Mouse (Mus musculus) myocyte (in vitro differentiated cells): Measurements from ENCODE around the gene Lrp11. TPM values are rescaled to one million over a fixed set of nuclear protein-coding genes. Genes with fewer than 3 reads are reported as not detected.
A peak's percentile ranks its signal among the peaks of the same experiment; 100 is the strongest.

Source experiments
- H3K27me3 ChIP-seq: one replicate; pipeline ENCODE4 v1.6.1; 2011; ENCODE audit not compliant: control insufficient read depth, insufficient read depth, insufficient read length
- H3K36me3 ChIP-seq: one replicate; pipeline ENCODE4 v1.6.1; 2011; ENCODE audit not compliant: control insufficient read depth, insufficient read depth
- H3K4me2 ChIP-seq: one replicate; pipeline ENCODE4 v1.6.1; 2011; ENCODE audit warnings: low read depth, control low read depth
- H3K4me3 ChIP-seq: one replicate; pipeline ENCODE4 v1.5.1; 2011; ENCODE audit warnings: mild to moderate bottlenecking, control low read depth, moderate library complexity
- H3K79me2 ChIP-seq: one replicate; pipeline ENCODE4 v1.6.1; 2011; ENCODE audit not compliant: control insufficient read depth, insufficient read depth
- H3ac ChIP-seq: one replicate; pipeline ENCODE4 v1.6.1; 2011; ENCODE audit not compliant: control insufficient read depth, insufficient read length
- CEBPB ChIP-seq: IDR thresholded peaks from 2 replicates; pipeline ENCODE4 v1.6.1; 2011; ENCODE audit warnings: mild to moderate bottlenecking, moderate library complexity; ENCODE audit not compliant: poor library complexity, insufficient read depth, severe bottlenecking
- E2F4 ChIP-seq: IDR thresholded peaks from one replicate; pipeline ENCODE4 v1.6.1; 2011; ENCODE audit warnings: mild to moderate bottlenecking, control low read depth, moderate library complexity; ENCODE audit not compliant: insufficient read depth
- MAX ChIP-seq: IDR thresholded peaks from one replicate; pipeline ENCODE4 v1.6.1; 2011; ENCODE audit warnings: low read depth, mild to moderate bottlenecking, control low read depth
- MYOD1 ChIP-seq, 3 experiments: IDR thresholded peaks; one replicate each; pipeline ENCODE4 v1.6.1; 2011; ENCODE audit warnings: control low read depth in 2 of 3, low read depth in 2 of 3, mild to moderate bottlenecking in 2 of 3, moderate library complexity in 1 of 3; ENCODE audit not compliant: insufficient read length in 2 of 3, control insufficient read depth in 1 of 3
- MYOG ChIP-seq, 3 experiments: IDR thresholded peaks; one replicate each; pipeline ENCODE4 v1.6.1; 2011; ENCODE audit warnings: control low read depth in 2 of 3, low read depth in 2 of 3, mild to moderate bottlenecking in 2 of 3; ENCODE audit not compliant: insufficient read length in 2 of 3, control insufficient read depth in 1 of 3, insufficient read depth in 1 of 3
- POLR2A ChIP-seq: IDR thresholded peaks from one replicate; pipeline ENCODE4 v1.6.1; 2011; ENCODE audit warnings: low read depth, mild to moderate bottlenecking, control low read depth, moderate library complexity; ENCODE audit not compliant: insufficient read length
- POLR2AphosphoS2 ChIP-seq: IDR thresholded peaks from one replicate; pipeline ENCODE4 v1.6.1; 2011; ENCODE audit warnings: low read depth, control low read depth; ENCODE audit not compliant: insufficient read length
- REST ChIP-seq: IDR thresholded peaks from one replicate; pipeline ENCODE4 v1.6.1; 2011; ENCODE audit warnings: mild to moderate bottlenecking, control low read depth, moderate library complexity; ENCODE audit not compliant: insufficient read depth, insufficient read length
- SRF ChIP-seq: IDR thresholded peaks from one replicate; pipeline ENCODE4 v1.6.1; 2011; ENCODE audit warnings: low read depth; ENCODE audit not compliant: control insufficient read depth, insufficient read length
- TCF12 ChIP-seq: IDR thresholded peaks from one replicate; pipeline ENCODE4 v1.6.1; 2011; ENCODE audit warnings: mild to moderate bottlenecking, control low read depth; ENCODE audit not compliant: poor library complexity, insufficient read depth, severe bottlenecking
- TCF3 ChIP-seq: IDR thresholded peaks from one replicate; pipeline ENCODE4 v1.6.1; 2011; ENCODE audit warnings: low read depth, control low read depth; ENCODE audit not compliant: insufficient read length
- USF1 ChIP-seq: IDR thresholded peaks from one replicate; pipeline ENCODE4 v1.6.1; 2011; ENCODE audit warnings: low read depth, mild to moderate bottlenecking, control low read depth, moderate library complexity
- polyA plus RNA-seq: library from polyadenylated mRNA; unstranded; fragments of >200 nt; fragmentation: generic; extraction: Trizol; gene quantifications from one replicate; pipeline ENCODE4 v1.2.1, GENCODE M21; 2012; ENCODE audit warnings: missing spikeins

Lrp11 gene
- 4.8 TPM for polyA plus RNA-seq

- Histone ChIP-seq H3K79me2 (no peaks in the 10 kb centered on the region), H3K36me3 (no peaks in the 10 kb centered on the region), H3K4me2 (peak within 1 kb of the TSS; percentile 73), H3K4me3 (peak within 1 kb of the TSS; percentile 20), H3ac (peak within 1 kb of the TSS; percentile 30), H3K27me3 (no peaks in the 10 kb centered on the region)
- TF ChIP-seq TCF3 (no peak), TCF12 (no peak), MAX (no peak), POLR2A (peak; percentile 67), SRF (peak; percentile 34), E2F4 (no peak), CEBPB (no peak), MYOG (IDR thresholded peaks at IDR 0.05; ENCODE audit: control insufficient read depth in 1 of 3, insufficient read depth in 1 of 3, insufficient read length in 2 of 3, low read depth in 2 of 3) (peak in 2 of 3 experiments; percentile 26 to 41), REST (peak; percentile 91), MYOD1 (IDR thresholded peaks at IDR 0.05; ENCODE audit: control insufficient read depth in 1 of 3, insufficient read length in 2 of 3, low read depth in 2 of 3) (peak in 1 of 3 experiments; percentile 20), POLR2AphosphoS2 (peak; percentile 44), USF1 (no peak)
Measured at GRCm38 (mm10) chr10:7589592-7590233, at the start of gene Lrp11. TSS of gene Lrp11 (plus strand) at chr10:7589800.

DNA sequence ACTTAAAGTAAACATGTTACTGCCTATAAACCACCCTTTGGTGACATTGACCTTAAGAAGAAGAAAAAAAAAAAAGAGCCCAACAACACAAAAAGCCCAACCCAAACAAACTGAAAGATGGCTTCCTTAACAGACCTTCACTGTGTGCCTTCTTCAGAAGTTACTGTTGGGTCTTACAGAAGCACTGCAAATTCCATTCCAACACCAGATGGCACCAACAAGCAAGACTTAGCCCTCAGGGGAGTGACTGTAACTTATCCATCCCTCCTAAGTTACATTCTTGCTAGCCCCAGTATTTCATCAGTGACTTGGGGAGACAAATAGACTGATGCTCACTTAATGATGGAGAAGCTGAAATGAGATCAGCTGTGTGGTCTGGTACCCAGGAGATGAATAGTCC is 11.6 kb upstream of the Lrp11 start:
- Histone ChIP-seq H3K4me2 (no peak overlapping the region), H3K36me3 (no peaks in the 10 kb centered on the region), H3K27me3 (peaks cover 11% of the 10 kb centered on the region), H3ac (no peak overlapping the region), H3K4me3 (no peak overlapping the region), H3K79me2 (no peaks in the 10 kb centered on the region)
- TF ChIP-seq POLR2A, result no peak
- no peak for TF ChIP-seq E2F4
- TF ChIP-seq TCF12, result no peak
- no peak for TF ChIP-seq TCF3

- no peak overlapping the region for H3K4me3 ChIP-seq
- no peak overlapping the region for H3K4me2 ChIP-seq
- TF ChIP-seq POLR2AphosphoS2, result no peak
- no peaks in the 10 kb centered on the region for H3K36me3 ChIP-seq
- peaks cover 23% of the 10 kb centered on the region for H3K27me3 ChIP-seq
- H3ac ChIP-seq, result no peak overlapping the region
- no peaks in the 10 kb centered on the region for H3K79me2 ChIP-seq
Measured at GRCm38 (mm10) chr10:7581401-7581800, 8.2 kb upstream of the Lrp11 start.

- H3K36me3 ChIP-seq, result no peaks in the 10 kb centered on the region
- no peak overlapping the region for H3ac ChIP-seq
- no peaks in the 10 kb centered on the region for H3K79me2 ChIP-seq
- TF ChIP-seq MYOG (IDR thresholded peaks at IDR 0.05; ENCODE audit: control insufficient read depth in 1 of 3, insufficient read depth in 1 of 3, insufficient read length in 2 of 3, low read depth in 2 of 3) (no peak), TCF3 (no peak), REST (no peak), TCF12 (no peak), USF1 (no peak), POLR2AphosphoS2 (no peak), POLR2A (no peak), MYOD1 (IDR thresholded peaks at IDR 0.05; ENCODE audit: control insufficient read depth in 1 of 3, insufficient read length in 2 of 3, low read depth in 2 of 3) (no peak), MAX (no peak), CEBPB (no peak), E2F4 (no peak), SRF (no peak)
- no peak overlapping the region for H3K4me2 ChIP-seq
- H3K27me3 ChIP-seq, result peaks cover 23% of the 10 kb centered on the region
- no peak overlapping the region for H3K4me3 ChIP-seq
Measured at GRCm38 (mm10) chr10:7582157-7582890, 7.3 kb upstream of the Lrp11 start.

DNA sequence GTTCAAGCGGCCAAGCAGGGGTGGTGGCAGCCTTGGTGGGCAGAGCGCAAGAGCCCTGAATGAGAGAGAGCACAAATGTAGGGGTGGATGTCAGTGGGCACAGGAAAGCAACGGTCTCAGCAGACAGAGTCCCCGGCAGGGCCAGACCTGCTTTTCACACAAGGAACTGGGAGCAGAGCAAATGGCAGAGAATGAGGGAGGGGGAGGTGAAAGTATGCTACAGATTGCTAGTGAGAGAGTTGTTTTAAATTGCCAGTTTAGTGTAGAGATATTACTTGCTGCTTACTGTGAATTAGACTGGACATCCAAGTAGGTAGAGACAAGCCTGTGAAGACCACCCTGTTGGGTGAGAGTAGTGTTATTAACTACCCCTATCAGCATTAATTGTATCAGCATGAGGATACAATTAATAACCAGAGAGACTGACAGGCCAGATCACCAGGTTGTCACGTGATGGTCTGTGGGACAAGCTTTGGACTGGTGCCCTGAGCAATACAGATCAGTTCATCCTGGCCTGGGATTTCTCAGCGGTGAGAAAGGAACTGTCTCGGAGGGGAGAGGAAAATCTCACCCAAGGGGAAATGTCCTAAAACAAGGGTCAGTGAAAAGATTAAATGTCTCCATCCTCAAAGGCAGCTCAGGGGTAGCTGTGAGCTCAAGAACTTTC is 6.6 kb upstream of the Lrp11 start:
- no peak overlapping the region for H3K4me3 ChIP-seq
- no peak overlapping the region for H3K4me2 ChIP-seq
- no peaks in the 10 kb centered on the region for H3K79me2 ChIP-seq
- peaks cover 23% of the 10 kb centered on the region for H3K27me3 ChIP-seq
- H3K36me3 ChIP-seq, result no peaks in the 10 kb centered on the region
- TF ChIP-seq MAX, result no peak
- no peak for TF ChIP-seq CEBPB
- no peak for TF ChIP-seq MYOG (IDR thresholded peaks at IDR 0.05; ENCODE audit: control insufficient read depth in 1 of 3, insufficient read depth in 1 of 3, insufficient read length in 2 of 3, low read depth in 2 of 3)
- TF ChIP-seq USF1, result peak; percentile 70
- H3ac ChIP-seq, result no peak overlapping the region
